Mouse (Mus musculus): Measurements from ENCODE around the gene Olfr51. TPM values are rescaled to one million over a fixed set of nuclear protein-coding genes. Genes with fewer than 3 reads are reported as not detected.
"Not testable (repeated sequence)": the region's sequence is repeated elsewhere in the genome, so short reads cannot be mapped to it uniquely, and the experiment has no call there.

Gene Olfr51
- polyA plus RNA-seq, 1 experiment from 2014 or later: not detected

DNA sequence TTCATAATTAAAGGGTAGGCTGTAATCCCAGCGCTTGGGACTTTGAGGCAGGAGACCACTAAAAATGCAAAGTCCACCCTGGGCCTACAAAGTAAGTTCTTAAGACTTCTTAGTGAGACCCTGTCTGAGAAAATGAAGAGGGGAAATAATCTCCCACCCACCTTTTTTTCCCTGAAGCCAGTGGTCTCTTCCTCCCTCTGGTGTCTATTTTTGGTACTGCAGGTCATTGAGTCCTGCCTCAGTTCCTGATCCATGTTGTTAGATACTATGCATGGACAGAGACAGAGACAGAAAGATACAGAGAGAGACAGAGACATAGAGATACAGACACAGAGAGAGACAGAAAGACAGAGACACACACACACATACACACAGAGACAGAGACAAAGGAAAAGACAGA, 29.5 kb downstream of the Olfr51 start:
- WGBS (ENCODE audit: insufficient replicate concordance): 9% methylated on average over 1 of the region's 1 CpGs
- H3K4me3 ChIP-seq (replicated peaks): no peak overlapping the region

DNA sequence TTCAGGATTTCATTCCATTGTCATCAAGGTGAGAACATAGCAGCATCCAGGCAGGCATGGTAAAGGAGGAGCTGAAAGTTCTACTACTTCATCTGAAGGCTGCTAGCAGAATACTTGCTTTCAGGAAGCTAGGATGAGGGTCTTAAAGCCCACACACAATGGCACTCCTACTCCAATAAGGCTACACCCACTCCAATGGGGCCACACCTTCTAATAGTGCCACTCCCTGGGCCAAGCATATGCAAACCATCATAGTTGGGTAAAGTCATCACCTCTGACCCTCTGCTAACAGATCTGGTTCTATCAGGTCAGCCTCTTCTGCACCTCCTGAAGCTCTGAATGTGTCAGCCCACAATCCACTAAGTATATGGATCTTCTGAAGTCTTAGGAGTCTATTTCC, 30.7 kb downstream of the Olfr51 start:
- H3K27me3 ChIP-seq; H3K27ac ChIP-seq; H3K4me2 ChIP-seq; H3K9ac ChIP-seq; H3K4me3 ChIP-seq (replicated peaks); H3K4me1 ChIP-seq (replicated peaks); H3K36me3 ChIP-seq; ATAC-seq (ENCODE audit: low read depth); H3K9me3 ChIP-seq (replicated peaks); DNase-seq: not testable (repeated sequence)

More for the DNA sequence above, 29.5 kb downstream of the Olfr51 start:
- Histone ChIP-seq H3K36me3 (no peaks in the 10 kb centered on the region), H3K4me2 (no peak overlapping the region), H3K27me3 (no peaks in the 10 kb centered on the region), H3K9ac (no peak overlapping the region), H3K4me1 (replicated peaks) (no peaks in the 10 kb centered on the region), H3K27ac (no peak overlapping the region), H3K9me3 (replicated peaks) (0 out of 2 replicates have a peak, but pooled peaks cover 3% of the 10 kb centered on the region)
- no peak for ATAC-seq (ENCODE audit: low read depth)
- no peak for DNase-seq

DNA sequence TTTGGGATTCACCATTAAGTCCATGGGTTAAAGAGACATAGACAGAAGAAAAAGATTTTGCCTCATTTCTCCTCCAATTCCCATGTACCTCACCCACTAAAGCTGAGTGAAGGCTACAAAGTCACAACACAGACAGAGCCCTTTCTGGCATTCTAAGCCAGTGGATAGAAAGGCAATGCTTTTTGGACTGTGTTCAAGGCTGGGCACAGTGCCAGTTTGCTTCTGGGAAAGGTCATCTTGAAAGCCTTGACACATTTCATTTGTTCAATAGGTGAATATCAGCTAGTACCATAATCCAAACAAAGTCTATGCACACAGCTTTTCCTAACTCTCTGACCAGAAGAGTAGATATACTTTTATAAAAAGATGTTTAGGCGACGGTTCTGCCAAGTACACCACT, 32.6 kb downstream of the Olfr51 start:
- ATAC-seq (ENCODE audit: low read depth): no peak
- Histone ChIP-seq H3K4me2 (no peak overlapping the region), H3K4me1 (replicated peaks) (no peaks in the 10 kb centered on the region), H3K9me3 (replicated peaks) (0 out of 2 replicates have a peak, but pooled peaks cover 3% of the 10 kb centered on the region), H3K27ac (no peak overlapping the region), H3K27me3 (no peaks in the 10 kb centered on the region), H3K4me3 (replicated peaks) (no peak overlapping the region), H3K36me3 (no peaks in the 10 kb centered on the region), H3K9ac (no peak overlapping the region)
- DNase-seq: no peak
- 79% methylated on average over 2 of the region's 2 CpGs for WGBS (ENCODE audit: insufficient replicate concordance)

DNA sequence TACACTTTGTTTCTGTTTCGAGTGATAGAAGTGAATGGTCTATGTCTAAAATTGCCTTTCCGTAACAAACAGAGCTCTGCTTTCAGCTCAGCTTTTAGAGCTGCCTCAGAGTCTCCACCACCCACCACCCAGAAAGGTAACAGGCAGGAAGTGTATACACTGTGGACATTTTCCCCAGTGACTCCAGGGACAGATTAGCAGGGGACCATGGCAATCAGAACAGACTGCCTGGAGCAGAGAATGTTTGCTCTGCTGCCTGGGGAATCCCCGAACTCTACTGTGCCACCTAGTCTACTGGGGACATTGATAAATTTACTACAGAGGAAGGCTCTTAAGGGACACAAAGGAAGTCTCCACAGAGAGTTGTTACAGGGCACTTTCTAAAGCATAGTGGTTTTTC, 41.4 kb downstream of the Olfr51 start:
- H3K36me3 ChIP-seq; H3K4me1 ChIP-seq (replicated peaks); H3K4me2 ChIP-seq; H3K27ac ChIP-seq; H3K9me3 ChIP-seq (replicated peaks); DNase-seq; H3K4me3 ChIP-seq (replicated peaks); H3K27me3 ChIP-seq; H3K9ac ChIP-seq: not testable (repeated sequence)
- WGBS (ENCODE audit: insufficient replicate concordance): 47% methylated on average over 3 of the region's 3 CpGs
- ATAC-seq (ENCODE audit: low read depth): peak; percentile 68

DNA sequence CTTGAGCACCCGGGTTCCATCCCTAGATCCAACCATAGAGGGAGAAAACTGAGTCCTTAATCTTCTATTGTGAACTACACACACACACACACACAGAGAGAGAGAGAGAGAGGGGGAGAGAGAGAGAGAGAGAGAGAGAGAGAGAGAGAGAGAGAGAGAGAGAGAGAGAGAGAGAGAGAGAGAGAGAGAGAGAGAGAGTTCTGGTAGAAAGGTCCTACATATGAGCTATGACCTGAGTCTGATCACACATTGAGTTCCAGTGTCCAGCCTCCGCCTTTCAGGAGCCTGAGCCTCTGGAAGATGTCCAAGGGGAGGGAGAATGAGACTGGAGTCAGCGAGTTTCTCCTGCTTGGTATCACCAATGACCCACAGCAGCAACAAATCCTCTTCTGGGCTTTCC, 44.4 kb downstream of the Olfr51 start, which contains the start of gene Olfr1375:
Gene Olfr1375, plus strand, starts transcription at position 301 of the 400 bp plus-strand sequence.
- H3K27ac ChIP-seq; ATAC-seq (ENCODE audit: low read depth); H3K4me1 ChIP-seq (replicated peaks); H3K4me3 ChIP-seq (replicated peaks); DNase-seq; H3K4me2 ChIP-seq; H3K27me3 ChIP-seq; H3K9me3 ChIP-seq (replicated peaks); H3K9ac ChIP-seq; H3K36me3 ChIP-seq: not testable (repeated sequence)
- 64% methylated on average over 3 of the region's 3 CpGs for WGBS (ENCODE audit: insufficient replicate concordance)

DNA sequence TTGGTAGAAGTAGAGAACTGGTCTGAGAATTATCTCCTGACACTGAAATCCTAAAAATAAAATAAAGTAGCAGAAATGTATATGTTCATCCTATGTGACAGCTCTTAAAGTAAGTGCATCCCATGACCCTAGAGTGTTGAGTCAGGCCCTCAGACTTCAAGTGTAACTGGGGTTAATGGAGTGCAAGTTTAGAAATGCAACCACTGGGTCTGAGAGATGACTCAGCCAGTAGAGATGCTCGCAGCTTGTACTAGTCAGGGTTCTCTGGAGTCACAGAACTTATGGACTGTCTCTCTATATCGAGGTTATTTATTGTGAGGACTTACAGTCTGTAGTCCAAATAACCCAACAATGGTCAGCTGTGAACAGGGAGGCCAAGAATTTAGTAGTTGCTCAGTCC, 48.3 kb downstream of the Olfr51 start:
- no peaks in the 10 kb centered on the region for H3K4me1 ChIP-seq (replicated peaks)
- WGBS (ENCODE audit: insufficient replicate concordance): 46% methylated on average over 2 of the region's 2 CpGs
- H3K27ac ChIP-seq: no peak overlapping the region
- no peak for DNase-seq
- no peaks in the 10 kb centered on the region for H3K27me3 ChIP-seq
- H3K36me3 ChIP-seq: no peaks in the 10 kb centered on the region
- H3K4me2 ChIP-seq: no peak overlapping the region
- H3K9me3 ChIP-seq (replicated peaks): no peaks in the 10 kb centered on the region
- H3K4me3 ChIP-seq (replicated peaks): no peak overlapping the region
- no peak for ATAC-seq (ENCODE audit: low read depth)
- no peak overlapping the region for H3K9ac ChIP-seq

DNA sequence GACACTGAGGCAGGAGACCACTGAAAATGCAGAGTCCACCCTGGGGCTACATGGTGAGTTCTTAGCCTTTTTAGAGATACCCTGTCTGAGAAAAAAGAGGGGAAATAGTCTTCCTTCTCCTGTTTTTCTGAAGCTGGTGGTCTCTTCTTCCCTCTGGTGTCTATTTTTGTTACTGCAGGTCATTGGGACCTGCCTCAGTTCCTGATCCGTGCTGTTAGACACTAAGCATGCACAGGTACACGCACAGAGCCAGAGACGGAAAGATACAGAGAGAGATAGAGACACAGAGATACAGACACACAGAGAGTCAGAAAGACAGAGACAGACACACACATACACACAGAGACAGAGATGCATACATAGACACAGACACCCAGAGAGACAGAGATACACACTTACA, 49.8 kb downstream of the Olfr51 start:
- Histone ChIP-seq H3K4me2 (no peak overlapping the region), H3K27ac (no peak overlapping the region), H3K9me3 (replicated peaks) (no peaks in the 10 kb centered on the region), H3K27me3 (no peaks in the 10 kb centered on the region), H3K4me3 (replicated peaks) (no peak overlapping the region), H3K9ac (no peak overlapping the region), H3K4me1 (replicated peaks) (no peaks in the 10 kb centered on the region), H3K36me3 (no peaks in the 10 kb centered on the region)
- DNase-seq (no peak), ATAC-seq (ENCODE audit: low read depth) (no peak)
- WGBS (ENCODE audit: insufficient replicate concordance): 38% methylated on average over 3 of the region's 3 CpGs

DNA sequence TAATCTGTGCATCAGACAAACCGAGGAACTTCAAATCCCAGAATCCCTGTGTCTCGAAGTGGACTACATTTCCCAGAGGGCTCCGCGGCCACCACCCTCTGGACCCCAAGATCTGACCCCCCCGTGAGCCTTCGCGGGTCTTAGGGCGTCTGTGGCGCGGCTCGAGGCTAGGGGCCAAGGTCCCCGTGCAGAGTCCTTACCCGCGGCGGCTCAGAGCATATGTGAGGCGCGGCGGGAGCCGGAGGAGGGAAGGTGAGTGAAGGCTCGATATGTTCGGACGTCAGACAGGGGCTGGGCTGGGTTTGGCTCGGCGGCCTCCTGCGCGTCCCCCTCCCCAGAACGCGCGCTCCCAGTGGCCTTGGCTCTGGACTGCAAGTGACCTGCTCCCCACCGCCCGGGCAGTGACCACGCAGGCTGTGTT, 55.8 kb downstream of the Olfr51 start, which contains the start of gene Zfp354a:
Gene Zfp354a, plus strand, starts transcription at position 107 of the 421 bp plus-strand sequence.
- H3K4me3 ChIP-seq (replicated peaks): peak within 1 kb of the TSS; percentile 66
- peaks cover 9% of the 10 kb centered on the region for H3K4me1 ChIP-seq (replicated peaks)
- DNase-seq (peak; percentile 34), ATAC-seq (ENCODE audit: low read depth) (peak; percentile 75)
- H3K9me3 ChIP-seq (replicated peaks): no peaks in the 10 kb centered on the region
- no peak within 1 kb of the TSS for H3K27ac ChIP-seq
- peak within 1 kb of the TSS; percentile 73 for H3K4me2 ChIP-seq
- whole genome bisulfite sequencing (ENCODE audit: insufficient replicate concordance): under 1% methylated on average over 32 of the region's 32 CpGs
- H3K36me3 ChIP-seq: no peaks in the 10 kb centered on the region
- H3K9ac ChIP-seq: peak within 1 kb of the TSS; percentile 68
- no peaks in the 10 kb centered on the region for H3K27me3 ChIP-seq

Other genes starting within 250 kb of the Olfr51 start
- gene Zfp354c, start 175.9 kb upstream of the Olfr51 start, polyA plus RNA-seq (2015; fragmentation: Nextera tagmentation; extraction: Ambion mirVana): 1.7 TPM in 2 replicates
- gene Zfp879, start 162.0 kb upstream of the Olfr51 start, polyA plus RNA-seq (2015; fragmentation: Nextera tagmentation; extraction: Ambion mirVana): 0.07 TPM in 2 replicates
- 0.03 TPM in 1 of 2 replicates, not detected in the other for gene Grm6, start 152.9 kb upstream of the Olfr51 start, polyA plus RNA-seq (2015; fragmentation: Nextera tagmentation; extraction: Ambion mirVana)
- 0.37 and 0.70 TPM in 2 replicates for gene Zfp454, start 115.9 kb upstream of the Olfr51 start, polyA plus RNA-seq (2015; fragmentation: Nextera tagmentation; extraction: Ambion mirVana)
- gene Zfp2, start 87.4 kb upstream of the Olfr51 start, polyA plus RNA-seq (2015; fragmentation: Nextera tagmentation; extraction: Ambion mirVana): 3.1 and 3.2 TPM in 2 replicates
- gene Zfp354b, start 72.0 kb upstream of the Olfr51 start, polyA plus RNA-seq (2015; fragmentation: Nextera tagmentation; extraction: Ambion mirVana): 0.10 and 0.20 TPM in 2 replicates
- not detected in 2 replicates for gene 4933414I15Rik, start 59.8 kb upstream of the Olfr51 start, polyA plus RNA-seq (2015; fragmentation: Nextera tagmentation; extraction: Ambion mirVana)
- gene Prop1, start 49.8 kb upstream of the Olfr51 start, polyA plus RNA-seq (2015; fragmentation: Nextera tagmentation; extraction: Ambion mirVana): not detected in 2 replicates
- gene Olfr1378, start 37.1 kb upstream of the Olfr51 start, polyA plus RNA-seq (2015; fragmentation: Nextera tagmentation; extraction: Ambion mirVana): not detected in 2 replicates
- not detected in 2 replicates for gene Olfr1377, start 21.6 kb upstream of the Olfr51 start, polyA plus RNA-seq (2015; fragmentation: Nextera tagmentation; extraction: Ambion mirVana)
- not detected in 2 replicates for gene Olfr54, start 10.6 kb downstream of the Olfr51 start, polyA plus RNA-seq (2015; fragmentation: Nextera tagmentation; extraction: Ambion mirVana)
- gene Olfr1375, start 44.5 kb downstream of the Olfr51 start, polyA plus RNA-seq (2015; fragmentation: Nextera tagmentation; extraction: Ambion mirVana): not detected in 2 replicates
- gene Zfp354a, start 55.7 kb downstream of the Olfr51 start, polyA plus RNA-seq (2015; fragmentation: Nextera tagmentation; extraction: Ambion mirVana): 1.5 and 2.1 TPM in 2 replicates
- not detected in 2 replicates for gene Gm12569, start 216.9 kb downstream of the Olfr51 start, polyA plus RNA-seq (2015; fragmentation: Nextera tagmentation; extraction: Ambion mirVana)